Mouse (Mus musculus) lung, postnatal 0 days (tissue): ENCODE results near the gene Cdk6. TPM values are rescaled to one million over a fixed set of nuclear protein-coding genes. Genes with fewer than 3 reads are reported as not detected.

ENCODE experiments used
- ATAC-seq: fragments of 200-750 bp; cut with Nextera tagmentation; 2 replicates; pipeline ENCODE4 v1.8.0; 2017; ENCODE audit warnings: moderate library complexity
- DNase-seq: peaks from one replicate; pipeline ENCODE4 v3.0.0-alpha.2; 2016; ENCODE audit warnings: low spot score
- H3K27ac ChIP-seq: fragments of 300-500 bp; sonication (generic); 2 replicates; pipeline ENCODE4 v1.5.1; 2014; ENCODE audit warnings: antibody characterized with exemption, mild to moderate bottlenecking, low read length, mixed read lengths
- H3K27me3 ChIP-seq: fragments of 300-500 bp; sonication (generic); replicated peaks from 2 replicates; pipeline ENCODE4 v1.6.1; 2014; ENCODE audit warnings: low read length, mixed read lengths; ENCODE audit not compliant: insufficient read depth
- H3K36me3 ChIP-seq: fragments of 300-500 bp; sonication (generic); 2 replicates; pipeline ENCODE4 v1.6.1; 2014; ENCODE audit warnings: low read length, mixed read lengths; ENCODE audit not compliant: insufficient read depth
- H3K4me1 ChIP-seq: fragments of 300-500 bp; sonication (generic); 2 replicates; pipeline ENCODE4 v1.6.1; 2014; ENCODE audit warnings: antibody characterized with exemption, low read depth, low read length, mixed read lengths; ENCODE audit not compliant: insufficient read depth
- H3K4me2 ChIP-seq: fragments of 300-500 bp; sonication (generic); replicated peaks from 2 replicates; pipeline ENCODE4 v1.6.1; 2014; ENCODE audit warnings: low read depth, mild to moderate bottlenecking, low read length, moderate library complexity, mixed read lengths
- H3K4me3 ChIP-seq: fragments of 300-500 bp; sonication (generic); 2 replicates; pipeline ENCODE4 v1.5.1; 2014; ENCODE audit warnings: low read depth, low read length
- H3K9ac ChIP-seq: fragments of 300-500 bp; sonication (generic); replicated peaks from 2 replicates; pipeline ENCODE4 v1.6.1; 2014; ENCODE audit warnings: low read depth, mild to moderate bottlenecking
- H3K9me3 ChIP-seq: fragments of 300-500 bp; sonication (generic); 2 replicates; pipeline ENCODE4 v1.6.1; 2016; ENCODE audit warnings: low read length, mixed read lengths
- CTCF ChIP-seq: IDR thresholded peaks from 2 replicates; pipeline ENCODE4 v1.5.1; 2016; ENCODE audit warnings: antibody characterized with exemption, mild to moderate bottlenecking
- EP300 ChIP-seq: IDR thresholded peaks from 2 replicates; pipeline ENCODE4 v1.6.1; 2016; ENCODE audit warnings: antibody characterized with exemption, mild to moderate bottlenecking, control low read depth
- WGBS: fragments of 180-500 bp; shearing (Covaris S2); extraction: QIAGEN DNeasy Blood & Tissue Kit; methylation state at CpG from one replicate; pipeline ENCODE4 v1.1.7; 2014; 5-methylcytosine and 5-hydroxymethylcytosine counted together
- polyA plus RNA-seq: library from polyadenylated mRNA; unstranded; fragments of >200 nt; fragmentation: Nextera tagmentation; extraction: Ambion mirVana; gene quantifications from 2 replicates; pipeline ENCODE4 v1.2.1, GENCODE M21; 2015

Cdk6 gene
- polyA plus RNA-seq, 1 experiment from 2014 or later = 19.7 TPM

DNA sequence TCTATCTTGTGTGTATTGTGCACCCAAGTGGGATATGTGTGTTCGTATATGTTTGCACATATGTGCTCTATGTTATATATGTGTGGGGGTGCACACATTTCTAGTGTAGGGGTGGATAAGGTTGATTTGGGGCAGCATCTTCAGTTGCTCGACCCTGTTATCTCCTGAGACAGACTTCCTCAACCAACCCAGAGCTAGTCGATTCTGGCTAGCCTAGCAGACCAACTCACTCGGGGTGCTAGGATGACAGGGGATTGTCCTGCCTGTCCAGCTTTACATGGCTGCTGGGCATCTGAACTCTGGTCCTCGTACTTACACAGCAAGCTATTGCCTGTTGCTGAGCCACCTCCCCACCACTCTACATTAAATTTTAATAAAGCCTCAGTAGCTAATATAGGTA, 13.0 kb downstream of the Cdk6 start:
- 75% methylated on average over 5 of the region's 5 CpGs for WGBS
- no peak overlapping the region for H3K27ac ChIP-seq
- DNase-seq (no peak), ATAC-seq (no peak)
- H3K9ac ChIP-seq = no peak overlapping the region
- H3K9me3 ChIP-seq = no peaks in the 10 kb centered on the region
- no peaks in the 10 kb centered on the region for H3K36me3 ChIP-seq
- TF ChIP-seq CTCF (no peak), EP300 (no peak)
- H3K4me2 ChIP-seq = no peak overlapping the region
- no peaks in the 10 kb centered on the region for H3K27me3 ChIP-seq
- peaks cover 4% of the 10 kb centered on the region; the same call in 1 of the 2 replicates for H3K4me1 ChIP-seq
- H3K4me3 ChIP-seq = no peak overlapping the region

DNA sequence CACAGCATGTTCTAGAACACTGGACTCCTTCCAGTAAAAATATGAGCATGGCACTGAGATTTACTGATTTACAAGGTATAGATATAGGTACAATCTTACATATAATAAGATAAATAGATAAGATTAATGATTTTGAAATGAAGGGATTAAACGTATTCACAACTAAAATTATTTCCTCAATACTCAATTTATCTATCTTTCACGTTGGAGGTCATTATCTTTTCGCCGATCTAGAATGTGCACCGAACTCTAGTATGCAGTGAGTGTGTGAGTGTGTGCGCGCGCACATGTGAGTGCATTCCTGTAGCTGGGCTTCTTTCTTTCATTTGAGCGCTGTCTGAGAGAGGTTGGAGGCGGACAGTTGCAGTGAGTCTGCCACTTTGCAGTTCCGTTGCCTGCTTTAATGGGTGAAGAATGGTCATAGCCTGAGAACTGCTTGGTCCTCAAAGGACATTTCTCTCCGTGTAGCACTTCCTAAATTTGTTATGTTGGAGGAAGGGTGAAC, 13.8 kb downstream of the Cdk6 start:
- Histone ChIP-seq H3K27ac (no peak overlapping the region), H3K9me3 (no peaks in the 10 kb centered on the region), H3K9ac (no peak overlapping the region), H3K4me2 (no peak overlapping the region), H3K4me1 (peaks cover 4% of the 10 kb centered on the region; the same call in 1 of the 2 replicates), H3K4me3 (no peak overlapping the region), H3K27me3 (no peaks in the 10 kb centered on the region), H3K36me3 (no peaks in the 10 kb centered on the region)
- TF ChIP-seq CTCF = no peak
- no peak for DNase-seq
- WGBS = 81% methylated on average over 12 of the region's 12 CpGs
- no peak for ATAC-seq

DNA sequence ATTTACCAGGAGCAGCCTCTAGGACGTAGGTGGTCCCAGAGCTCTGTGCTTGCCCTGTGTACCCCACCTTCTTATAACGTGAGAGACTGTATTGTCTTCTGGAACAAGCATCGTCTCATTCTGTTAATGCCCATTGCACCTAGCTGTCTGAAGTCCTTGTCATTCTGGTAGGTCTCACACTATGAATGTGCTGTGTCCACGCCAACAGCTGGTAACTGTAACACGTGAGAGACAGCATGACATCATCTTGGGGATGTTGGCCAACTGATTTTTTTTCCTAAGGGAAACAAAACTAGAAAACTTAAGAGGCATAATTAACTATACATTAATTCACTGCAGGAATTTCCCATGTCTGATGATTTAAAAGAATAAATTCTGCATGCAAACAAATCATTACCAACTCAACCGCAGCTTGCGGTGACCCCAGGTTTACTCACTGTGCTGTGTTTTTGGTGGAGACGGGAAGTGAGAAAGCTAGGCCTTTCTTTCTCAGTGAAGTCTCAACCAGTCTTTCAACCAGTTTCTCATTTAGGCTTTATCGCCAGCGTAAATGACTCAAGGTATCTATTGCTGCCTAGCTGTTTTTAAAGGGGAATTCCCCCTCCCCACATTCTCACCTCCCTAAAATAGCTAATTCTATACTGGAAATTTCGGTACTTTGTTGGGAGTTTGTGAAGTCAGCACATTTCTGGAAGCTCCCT, 14.4 kb downstream of the Cdk6 start:
- H3K27me3 ChIP-seq = no peaks in the 10 kb centered on the region
- ATAC-seq (peak; percentile 32; the same call in 1 of the 2 replicates), DNase-seq (peak; percentile 52)
- no peak overlapping the region for H3K9ac ChIP-seq
- peaks cover 4% of the 10 kb centered on the region; the same call in 1 of the 2 replicates for H3K4me1 ChIP-seq
- WGBS = 67% methylated on average over 11 of the region's 11 CpGs
- no peak for TF ChIP-seq CTCF
- no peak for TF ChIP-seq EP300
- no peak overlapping the region for H3K27ac ChIP-seq
- H3K4me3 ChIP-seq = no peak overlapping the region
- H3K4me2 ChIP-seq = no peak overlapping the region
- H3K36me3 ChIP-seq = no peaks in the 10 kb centered on the region
- no peaks in the 10 kb centered on the region for H3K9me3 ChIP-seq

DNA sequence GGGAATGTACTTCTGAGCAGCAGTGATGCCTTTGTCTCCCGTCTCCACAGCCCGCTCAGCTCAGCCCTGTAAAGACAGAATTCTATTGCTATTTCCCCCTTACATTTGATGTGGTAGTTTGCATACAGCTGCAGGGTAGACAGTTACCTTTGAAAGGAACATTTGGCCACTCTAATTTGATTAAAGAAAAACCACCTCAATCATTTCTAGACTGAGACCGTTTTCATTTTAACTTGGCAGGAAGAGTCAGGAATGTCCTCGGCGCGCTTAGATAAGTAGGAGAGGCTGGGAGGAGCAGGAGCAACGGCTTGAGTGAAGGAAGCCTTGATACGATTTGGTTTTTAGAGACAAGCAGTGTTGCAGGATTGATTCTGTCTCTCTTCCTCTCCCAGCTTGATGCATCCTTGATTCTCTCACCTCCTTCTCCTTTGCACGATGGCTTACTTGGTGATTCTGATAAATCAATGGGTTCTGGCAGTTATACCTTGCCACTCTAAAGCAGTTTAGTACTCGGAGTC, 15.0 kb downstream of the Cdk6 start:
- 70% methylated on average over 10 of the region's 10 CpGs for WGBS
- H3K27ac ChIP-seq = no peak overlapping the region
- DNase-seq (no peak), ATAC-seq (no peak)
- no peak overlapping the region for H3K9ac ChIP-seq
- H3K36me3 ChIP-seq = no peaks in the 10 kb centered on the region
- no peaks in the 10 kb centered on the region for H3K9me3 ChIP-seq
- no peak overlapping the region for H3K4me2 ChIP-seq
- no peaks in the 10 kb centered on the region for H3K27me3 ChIP-seq
- peaks cover 4% of the 10 kb centered on the region; the same call in 1 of the 2 replicates for H3K4me1 ChIP-seq
- H3K4me3 ChIP-seq = no peak overlapping the region
- no peak for TF ChIP-seq EP300
- no peak for TF ChIP-seq CTCF

DNA sequence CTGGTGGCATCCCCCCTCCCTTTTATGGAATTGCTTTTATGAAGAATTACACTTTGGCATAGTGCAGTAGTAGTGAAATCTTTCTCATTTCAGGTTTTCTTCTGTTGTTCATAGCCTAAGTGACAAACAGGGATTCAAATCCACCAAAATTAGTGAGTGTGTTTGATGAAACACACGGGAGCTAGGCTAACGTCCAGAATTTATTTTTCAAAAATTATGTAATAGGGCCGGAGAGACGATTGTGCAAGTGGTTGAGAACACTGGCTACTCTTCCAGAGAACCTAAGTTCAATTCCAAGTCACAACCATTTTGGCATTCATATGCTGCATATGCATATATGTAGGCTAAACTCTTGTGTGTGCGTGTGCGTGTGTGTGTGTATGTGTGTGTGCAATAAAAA, 16.2 kb downstream of the Cdk6 start:
- ATAC-seq (no peak), DNase-seq (no peak)
- H3K4me1 ChIP-seq = peaks cover 4% of the 10 kb centered on the region; the same call in 1 of the 2 replicates
- no peak overlapping the region for H3K27ac ChIP-seq
- TF ChIP-seq CTCF = no peak
- no peak overlapping the region for H3K4me3 ChIP-seq
- H3K9me3 ChIP-seq = no peaks in the 10 kb centered on the region
- no peak overlapping the region for H3K4me2 ChIP-seq
- 59% methylated on average over 6 of the region's 6 CpGs for WGBS
- H3K9ac ChIP-seq = no peak overlapping the region
- H3K27me3 ChIP-seq = no peaks in the 10 kb centered on the region
- no peaks in the 10 kb centered on the region for H3K36me3 ChIP-seq

DNA sequence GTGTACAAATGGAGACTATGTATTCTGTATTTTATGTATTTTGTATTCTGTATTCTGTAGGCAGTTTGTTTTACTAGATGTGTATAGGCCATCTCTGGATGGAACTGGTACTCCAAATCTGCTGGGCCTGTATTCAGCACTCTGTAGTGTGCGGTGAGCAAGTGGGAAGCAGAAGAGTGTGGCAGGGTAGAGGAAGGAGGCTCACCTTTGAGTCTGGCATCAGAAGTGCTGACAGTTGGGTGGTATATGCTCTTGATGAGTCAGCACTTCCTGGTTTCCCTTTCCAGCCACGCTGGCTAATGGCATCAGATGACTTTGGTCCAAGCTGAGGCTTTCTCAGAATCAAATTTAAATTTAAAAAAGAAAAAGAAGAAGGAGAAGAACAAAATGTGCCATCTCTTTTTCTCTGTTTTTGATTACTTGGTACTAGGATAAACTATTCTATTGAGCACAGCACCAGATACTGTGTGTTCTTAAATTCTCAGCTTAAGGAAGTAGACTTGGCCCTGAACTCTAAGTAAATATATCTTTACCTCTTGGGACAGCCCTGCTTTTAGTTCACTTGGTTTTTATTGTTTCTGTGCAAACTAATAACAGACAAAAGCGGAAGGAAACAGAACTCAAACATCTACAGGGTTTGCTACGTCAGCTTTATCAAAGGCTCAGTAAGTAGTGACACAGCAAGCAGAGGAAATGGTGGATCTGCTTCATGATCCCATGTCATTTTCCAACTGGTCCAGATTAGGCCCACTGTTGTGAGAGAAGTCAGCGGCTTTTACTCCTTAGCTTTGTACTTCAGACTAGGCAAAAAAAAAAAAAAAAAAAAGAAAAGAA, 17.6 kb downstream of the Cdk6 start:
- ATAC-seq (no peak), DNase-seq (no peak)
- TF ChIP-seq CTCF = no peak
- no peak for TF ChIP-seq EP300
- H3K4me2 ChIP-seq = no peak overlapping the region
- H3K27me3 ChIP-seq = no peaks in the 10 kb centered on the region
- peaks cover 4% of the 10 kb centered on the region; the same call in 1 of the 2 replicates for H3K4me1 ChIP-seq
- no peaks in the 10 kb centered on the region for H3K9me3 ChIP-seq
- 69% methylated on average over 5 of the region's 5 CpGs for WGBS
- no peak overlapping the region for H3K27ac ChIP-seq
- H3K9ac ChIP-seq = no peak overlapping the region
- no peaks in the 10 kb centered on the region for H3K36me3 ChIP-seq
- no peak overlapping the region for H3K4me3 ChIP-seq
